Mouse (Mus musculus) Patski (cell line): ENCODE measurements around the gene Kcnk13. TPM values are rescaled to one million over a fixed set of nuclear protein-coding genes. Genes with fewer than 3 reads are reported as not detected.

Experiments used
- ATAC-seq: fragments of 100-300 bp; one replicate; pipeline ENCODE4 v1.8.0; 2021
- CTCF ChIA-PET: fragments of 350-600 bp; sonication (Branson Sonifier 250); formaldehyde crosslinking; loops from one replicate; lab custom pipeline; 2022; ENCODE audit warnings: inconsistent platforms; lab: Charles Lee
- POLR2A ChIA-PET: fragments of 350-600 bp; sonication (Branson Sonifier 250); formaldehyde crosslinking; loops from one replicate; lab custom pipeline; 2022; ENCODE audit warnings: antibody characterized with exemption, inconsistent platforms; lab: Charles Lee
- DNase-seq: peaks from one replicate; pipeline ENCODE4 v3.0.0-alpha.2; 2011; ENCODE audit warnings: low read depth, low spot score
- H3K27me3 ChIP-seq: fragments of 371-371 bp; one replicate; pipeline ENCODE4 v1.5.1; 2021
- CTCF ChIP-seq: fragments of 100-300 bp; IDR thresholded peaks from one replicate; pipeline ENCODE4 v1.5.1; 2021
- in situ Hi-C: fragments of 300-500 bp; cut with MboI; formaldehyde crosslinking; loops from 3 replicates; pipeline ENCODE4 v1.11.1; 2018; ENCODE audit warnings: low pct_unique_long_range_greater_than_20kb, mixed read lengths
- polyA plus RNA-seq: library from polyadenylated mRNA; unstranded; gene quantifications from one replicate; pipeline ENCODE4 v1.2.3, GENCODE M21; 2021

The Kcnk13 gene
- polyA plus RNA-seq, 1 experiment from 2014 or later: not detected

GRCm38 (mm10) chr12:100044704-100045103 lies 80.4 kb downstream of the Kcnk13 start:
- CTCF ChIA-PET: no interaction called here
- ATAC-seq: no peak
- in situ Hi-C loops: no loop called here
- no peak for TF ChIP-seq CTCF
- peaks cover 40% of the 10 kb centered on the region for H3K27me3 ChIP-seq
- POLR2A ChIA-PET: no interaction called here
- DNase-seq: no peak

- CTCF ChIA-PET: no interaction called here
- no peak for TF ChIP-seq CTCF
- in situ Hi-C loops: no loop called here
- POLR2A ChIA-PET: no interaction called here
- H3K27me3 ChIP-seq: peaks cover 35% of the 10 kb centered on the region
- DNase-seq (no peak), ATAC-seq (no peak)
Measured at GRCm38 (mm10) chr12:100050552-100050951, 86.3 kb downstream of the Kcnk13 start.

DNA sequence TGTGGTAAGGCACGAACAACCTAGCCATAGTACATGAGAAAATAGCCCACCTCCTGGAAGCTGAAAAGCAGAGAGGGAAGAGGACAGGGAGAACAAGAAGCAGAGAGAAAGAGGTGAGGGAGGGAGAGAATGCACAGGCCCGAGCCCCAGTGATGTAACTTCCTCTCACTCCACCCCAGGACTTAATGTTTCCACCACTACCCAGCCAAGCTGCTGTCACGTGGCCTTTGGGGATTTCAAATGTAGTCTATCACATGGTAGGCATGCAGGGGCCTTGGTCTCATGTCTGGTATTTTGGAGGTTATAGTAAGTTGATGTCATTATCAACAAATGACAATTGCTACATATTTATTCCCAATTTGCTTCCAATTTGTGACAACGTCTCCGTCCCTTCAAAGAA lies 89.3 kb downstream of the Kcnk13 start:
- CTCF ChIA-PET: interaction anchor here (1.0 kb wide), 1 partner anchor 18 kb away, joined by 3 read pairs; no protein-coding TSS in a partner anchor
- no peak for TF ChIP-seq CTCF
- in situ Hi-C loops: no loop called here
- ATAC-seq (no peak), DNase-seq (no peak)
- POLR2A ChIA-PET: no interaction called here
- H3K27me3 ChIP-seq: peaks cover 24% of the 10 kb centered on the region

DNA sequence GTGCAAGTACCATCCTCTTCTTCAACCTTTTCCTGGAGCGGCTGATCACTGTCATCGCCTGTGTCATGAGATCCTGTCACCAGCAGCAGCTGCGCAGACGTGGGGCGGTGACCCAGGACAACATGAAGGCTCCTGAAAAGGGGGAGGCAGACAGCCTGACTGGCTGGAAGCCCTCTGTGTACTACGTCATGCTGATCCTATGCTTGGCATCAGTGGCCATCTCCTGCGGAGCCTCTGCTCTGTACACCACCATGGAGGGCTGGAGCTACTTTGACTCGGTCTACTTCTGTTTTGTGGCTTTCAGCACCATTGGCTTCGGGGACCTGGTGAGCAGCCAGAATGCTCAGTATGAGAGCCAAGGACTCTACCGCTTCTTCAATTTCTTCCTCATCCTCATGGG lies 96.8 kb downstream of the Kcnk13 start:
- in situ Hi-C loops: no loop called here
- peaks cover 35% of the 10 kb centered on the region for H3K27me3 ChIP-seq
- CTCF ChIA-PET: no interaction called here
- TF ChIP-seq CTCF: no peak
- no peak for ATAC-seq
- no peak for DNase-seq
- POLR2A ChIA-PET: no interaction called here

GRCm38 (mm10) chr12:100061826-100062225 lies 97.5 kb downstream of the Kcnk13 start:
- CTCF ChIA-PET: no interaction called here
- DNase-seq (no peak), ATAC-seq (no peak)
- in situ Hi-C loops: no loop called here
- peaks cover 42% of the 10 kb centered on the region for H3K27me3 ChIP-seq
- POLR2A ChIA-PET: no interaction called here
- TF ChIP-seq CTCF: no peak

GRCm38 (mm10) chr12:100062584-100062983 lies 98.3 kb downstream of the Kcnk13 start:
- ChIA-PET POLR2A (no interaction called here), CTCF (no interaction called here)
- TF ChIP-seq CTCF: no peak
- DNase-seq (no peak), ATAC-seq (no peak)
- H3K27me3 ChIP-seq: peaks cover 48% of the 10 kb centered on the region
- in situ Hi-C loops: no loop called here

DNA sequence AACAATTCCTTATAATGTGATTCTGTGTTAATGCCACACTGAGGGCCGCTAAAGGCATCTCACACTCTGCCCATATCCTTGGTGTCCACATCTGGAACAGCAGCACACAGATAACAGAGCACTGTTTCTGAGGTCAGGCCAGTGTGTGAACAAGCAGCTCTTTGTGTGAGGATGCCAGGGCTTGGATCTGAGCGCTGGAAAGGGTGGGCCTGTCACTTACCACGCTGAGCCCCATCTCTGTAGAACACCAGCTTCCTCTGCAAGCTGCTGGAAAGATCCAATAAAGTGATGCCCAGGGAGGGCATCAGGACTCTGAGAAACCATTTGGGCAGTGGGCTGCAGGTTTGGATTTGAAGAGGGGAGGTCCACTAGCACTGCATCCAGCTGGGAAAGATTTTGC lies 100.8 kb downstream of the Kcnk13 start:
- ATAC-seq (no peak), DNase-seq (no peak)
- in situ Hi-C loops: no loop called here
- ChIA-PET POLR2A (no interaction called here), CTCF (interaction anchor here (0.8 kb wide), 1 partner anchor 10 kb away, joined by 3 read pairs; no protein-coding TSS in a partner anchor)
- peaks cover 59% of the 10 kb centered on the region for H3K27me3 ChIP-seq
- TF ChIP-seq CTCF: no peak

- peaks cover 48% of the 10 kb centered on the region for H3K27me3 ChIP-seq
- POLR2A ChIA-PET: no interaction called here
- ATAC-seq: no peak
- in situ Hi-C loops: no loop called here
- CTCF ChIA-PET: no interaction called here
- TF ChIP-seq CTCF: no peak
- no peak for DNase-seq
Measured at GRCm38 (mm10) chr12:100067477-100067876, 103.2 kb downstream of the Kcnk13 start.

DNA sequence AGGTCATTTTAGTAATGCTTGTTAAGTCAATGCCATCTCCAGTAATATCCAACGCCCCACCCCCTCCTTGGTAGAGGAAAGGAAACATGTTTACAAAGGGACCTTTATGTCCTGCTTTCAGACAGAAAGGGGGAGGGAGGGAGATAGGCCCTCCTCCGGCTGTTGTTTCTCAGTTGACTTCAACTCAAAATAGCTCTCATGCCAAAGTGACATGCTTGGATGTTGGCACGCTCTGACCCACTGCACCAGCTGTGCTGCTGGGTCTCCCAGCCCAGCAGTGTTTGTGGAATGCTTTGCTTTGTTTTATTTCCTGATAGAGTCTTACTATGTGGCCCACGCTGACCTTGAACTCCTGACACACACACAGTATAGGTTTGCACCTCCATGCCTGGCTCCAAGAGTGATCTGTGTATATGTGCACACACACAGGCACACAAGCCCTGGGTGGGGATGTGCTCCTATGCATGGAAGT lies 108.9 kb downstream of the Kcnk13 start:
- ATAC-seq (no peak), DNase-seq (no peak)
- CTCF ChIA-PET: no interaction called here
- in situ Hi-C loops: no loop called here
- peaks cover 27% of the 10 kb centered on the region for H3K27me3 ChIP-seq
- no peak for TF ChIP-seq CTCF
- POLR2A ChIA-PET: no interaction called here

GRCm38 (mm10) chr12:100075715-100076114 lies 111.4 kb downstream of the Kcnk13 start:
- peaks cover 23% of the 10 kb centered on the region for H3K27me3 ChIP-seq
- no peak for TF ChIP-seq CTCF
- DNase-seq: no peak
- in situ Hi-C loops: no loop called here
- ChIA-PET POLR2A (no interaction called here), CTCF (no interaction called here)
- no peak for ATAC-seq

- ATAC-seq (no peak), DNase-seq (no peak)
- ChIA-PET CTCF (no interaction called here), POLR2A (no interaction called here)
- H3K27me3 ChIP-seq: peaks cover 32% of the 10 kb centered on the region
- in situ Hi-C loops: no loop called here
- TF ChIP-seq CTCF: no peak
Measured at GRCm38 (mm10) chr12:100079636-100080286, 115.5 kb downstream of the Kcnk13 start.

DNA sequence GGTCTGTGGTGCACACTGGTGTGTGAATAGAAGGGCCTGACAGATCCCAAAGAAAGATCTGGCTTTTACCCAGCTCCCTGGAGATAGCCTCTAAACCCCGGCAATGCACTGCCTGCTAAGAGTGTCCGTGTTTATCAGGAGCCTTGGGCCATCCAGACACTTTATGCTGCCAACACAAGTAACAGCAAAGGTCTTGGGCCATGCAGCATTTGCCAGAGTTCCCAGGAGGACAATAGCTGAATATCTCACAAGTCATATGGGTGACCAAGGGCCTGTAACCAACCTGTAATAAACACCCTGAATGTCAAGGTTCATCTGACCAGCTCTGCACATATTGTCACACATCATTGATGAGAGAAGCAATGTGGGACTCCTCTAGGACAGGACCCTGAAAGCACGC lies 123.7 kb downstream of the Kcnk13 start:
- no peak for TF ChIP-seq CTCF
- peaks cover 45% of the 10 kb centered on the region for H3K27me3 ChIP-seq
- POLR2A ChIA-PET: no interaction called here
- CTCF ChIA-PET: no interaction called here
- in situ Hi-C loops: no loop called here
- DNase-seq (no peak), ATAC-seq (no peak)
